Mouse (Mus musculus) testis, adult 10 weeks (tissue): ENCODE measurements around the gene H2-K1. TPM values are rescaled to one million over a fixed set of nuclear protein-coding genes. Genes with fewer than 3 reads are reported as not detected.

Experiments
- polyA plus RNA-seq: library from polyadenylated mRNA; stranded (reverse); fragments of 350-450 nt; fragmentation: Illumina TruSeq; extraction: RNeasy Lipid Tissue Mini Kit (QIAGEN cat#74804); gene quantifications from one replicate; pipeline ENCODE4 v1.2.3, GENCODE M21; 2014; ENCODE audit warnings: low read depth, low replicate concordance

H2-K1 gene
- 48.0 TPM for polyA plus RNA-seq

DNA sequence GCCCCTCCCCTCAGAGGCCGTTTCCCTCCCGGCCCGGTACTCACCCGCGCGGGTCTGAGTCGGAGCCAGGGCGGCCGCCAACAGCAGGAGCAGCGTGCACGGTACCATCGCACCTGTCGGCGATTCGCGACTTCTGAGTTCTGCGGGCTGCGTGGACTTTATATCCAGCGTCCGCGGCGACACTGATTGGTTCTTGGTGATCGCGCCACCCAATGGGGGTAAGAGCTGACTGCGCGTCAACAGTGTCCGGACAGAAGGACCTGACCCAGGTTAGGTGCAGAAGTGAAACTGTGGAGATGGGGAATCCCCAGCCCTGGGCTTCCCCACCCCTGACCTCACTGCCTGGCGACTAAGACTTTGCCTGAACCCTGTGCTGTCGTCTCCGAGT, at the start of gene H2-K1:
Gene H2-K1, minus strand, starts transcription at position 198 of the 388 bp plus-strand sequence.

DNA sequence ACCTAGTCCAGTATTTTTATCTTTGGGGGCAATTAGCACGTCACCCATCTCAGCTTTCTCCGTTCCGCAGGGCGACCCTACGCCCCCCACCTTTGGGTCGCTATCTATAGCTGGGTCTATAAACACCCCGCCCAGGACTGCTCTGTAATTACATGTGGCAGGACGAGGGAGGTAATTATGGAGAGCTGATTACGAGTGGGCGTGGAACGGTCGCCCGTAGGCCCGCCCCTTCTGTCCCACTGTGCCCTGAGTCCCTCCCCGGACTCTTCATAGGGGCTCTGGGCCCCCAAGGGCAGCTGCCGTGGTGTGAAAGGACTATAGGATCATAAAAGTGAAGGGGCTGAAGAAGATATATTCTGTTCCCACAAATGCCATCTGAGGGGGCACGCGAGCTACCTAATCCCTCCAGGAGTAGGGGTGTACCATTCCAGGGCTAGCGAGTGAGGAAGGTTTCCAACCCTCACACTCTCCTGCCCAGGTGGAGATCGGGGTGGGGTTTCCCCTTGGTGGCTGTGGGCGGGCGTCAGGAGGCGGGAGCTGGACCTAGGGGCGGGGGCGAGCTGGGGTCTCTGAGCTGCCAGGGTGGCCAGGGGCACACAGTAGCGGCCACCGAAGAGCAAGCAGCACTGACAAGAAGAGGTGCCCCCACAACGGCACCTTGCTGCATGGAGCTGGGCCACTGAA, 38.9 kb upstream of the H2-K1 start, which contains the start of gene Col11a2:
Gene Col11a2, plus strand, starts transcription at position 560 of the 684 bp plus-strand sequence.

DNA sequence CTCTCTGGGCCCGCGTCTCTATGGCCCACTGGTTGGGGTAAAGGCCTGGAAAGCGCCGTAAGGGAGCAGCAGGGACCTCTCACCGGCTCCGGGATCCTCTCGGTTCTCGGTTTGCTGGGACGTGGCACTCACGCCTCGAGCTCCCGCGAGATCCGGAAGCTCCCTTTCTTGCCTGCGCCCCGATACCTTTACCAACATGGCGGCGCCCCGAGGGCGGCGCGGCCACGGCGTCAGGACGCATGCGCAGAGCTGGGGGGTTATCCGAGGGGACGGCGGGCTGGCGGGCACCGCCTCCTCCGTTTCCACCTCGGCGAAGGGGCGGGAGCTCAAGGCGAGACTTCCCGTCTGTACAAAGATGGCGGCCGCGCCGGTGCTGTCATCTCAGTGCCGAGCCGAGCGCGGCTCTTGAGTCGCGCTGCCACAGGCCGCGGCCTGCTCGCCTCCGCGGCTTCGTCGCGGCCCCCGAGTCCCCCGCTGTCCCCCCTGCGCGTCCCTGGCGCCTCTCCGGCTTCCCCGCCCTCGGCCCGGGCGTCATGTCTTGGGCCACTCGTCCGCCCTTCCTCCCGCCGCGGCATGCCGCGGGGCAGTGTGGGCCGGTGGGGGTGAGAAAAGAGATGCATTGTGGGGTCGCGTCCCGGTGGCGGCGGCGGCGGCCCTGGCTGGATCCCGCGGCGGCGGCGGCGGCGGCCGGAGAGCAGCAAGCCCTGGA, 31.5 kb upstream of the H2-K1 start, which contains the start of the genes Slc39a7 and Rxrb:
Gene Slc39a7, minus strand, starts transcription at position 218 of the 709 bp plus-strand sequence.
Gene Rxrb, plus strand, starts transcription at position 348 of the 709 bp plus-strand sequence.

DNA sequence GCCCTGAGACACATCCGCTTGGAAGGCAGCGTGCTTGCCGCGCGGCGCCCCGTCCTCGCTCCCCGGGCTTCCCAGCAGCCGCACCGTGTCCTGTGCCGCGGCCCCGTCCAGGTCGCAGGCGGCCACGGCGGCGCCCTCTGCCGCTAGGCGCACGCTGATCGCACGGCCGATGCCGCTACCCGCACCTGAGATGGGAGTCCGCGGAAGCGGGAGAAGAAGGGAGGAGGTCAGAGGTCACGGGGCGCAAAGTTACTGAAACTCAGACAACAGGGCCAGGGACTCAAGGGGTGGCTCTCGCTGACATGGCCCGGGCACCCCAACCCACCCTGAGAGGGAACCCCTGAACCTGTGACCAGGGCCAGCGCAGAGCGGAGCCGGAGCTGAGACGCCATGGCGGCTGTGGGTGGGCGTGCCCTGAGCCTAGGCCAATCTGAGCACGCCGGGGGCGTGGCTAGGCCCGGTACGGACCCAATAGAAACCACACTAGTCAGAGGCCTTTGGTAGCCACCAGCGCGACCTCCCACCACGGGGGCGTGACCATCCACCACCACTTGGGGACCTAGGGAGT, 27.6 kb upstream of the H2-K1 start, which contains the start of gene H2-Ke6:
Gene H2-Ke6, minus strand, starts transcription at position 405 of the 568 bp plus-strand sequence.

GRCm38 (mm10) chr17:34024317-34024821, 24.2 kb upstream of the H2-K1 start, which contains the start of gene Ring1:
Ring1 (minus strand) TSS chr17:34024680.

GRCm38 (mm10) chr17:33955555-33956214, 44.5 kb downstream of the H2-K1 start, which contains the start of the genes Vps52 and Rps18:
Vps52 (plus strand) TSS chr17:33955812.
Rps18 (minus strand) TSS chr17:33956001.

GRCm38 (mm10) chr17:33951021-33951946, 48.9 kb downstream of the H2-K1 start, which contains the start of gene B3galt4:
B3galt4 (minus strand) TSS chr17:33951488.

Other genes with a start within 250 kb of the H2-K1 start
- 8.2 TPM for gene Rab11b, start 239.8 kb downstream of the H2-K1 start, polyA plus RNA-seq
- 0.36 TPM for gene Angptl4, start 218.5 kb downstream of the H2-K1 start, polyA plus RNA-seq
- 15.3 TPM for gene Kank3, start 189.8 kb downstream of the H2-K1 start, polyA plus RNA-seq
- gene Rps28, start 175.8 kb downstream of the H2-K1 start, polyA plus RNA-seq = 54.7 TPM
- gene Ndufa7, start 175.8 kb downstream of the H2-K1 start, polyA plus RNA-seq = 19.3 TPM
- 36.7 TPM for gene Cd320, start 157.3 kb downstream of the H2-K1 start, polyA plus RNA-seq
- not detected for gene Gm7029, start 126.5 kb downstream of the H2-K1 start, polyA plus RNA-seq
- 3.2 TPM for gene Kifc1, start 109.7 kb downstream of the H2-K1 start, polyA plus RNA-seq
- 0.48 TPM for gene Platr17, start 95.2 kb downstream of the H2-K1 start, polyA plus RNA-seq
- gene Daxx, start 90.9 kb downstream of the H2-K1 start, polyA plus RNA-seq = 31.5 TPM
- gene Tapbp, start 84.4 kb downstream of the H2-K1 start, polyA plus RNA-seq = 25.5 TPM
- gene Zbtb22, start 84.4 kb downstream of the H2-K1 start, polyA plus RNA-seq = 3.0 TPM
- gene Rgl2, start 70.8 kb downstream of the H2-K1 start, polyA plus RNA-seq = 6.7 TPM
- gene Pfdn6, start 60.0 kb downstream of the H2-K1 start, polyA plus RNA-seq = 14.6 TPM
- gene Wdr46, start 59.7 kb downstream of the H2-K1 start, polyA plus RNA-seq = 1.1 TPM
- gene B3galt4, start 48.9 kb downstream of the H2-K1 start, polyA plus RNA-seq = 0.25 TPM
- 6.9 TPM for gene Vps52, start 44.5 kb downstream of the H2-K1 start, polyA plus RNA-seq
- 19.7 TPM for gene Rps18, start 44.3 kb downstream of the H2-K1 start, polyA plus RNA-seq
- 1.3 TPM for gene Ring1, start 24.3 kb upstream of the H2-K1 start, polyA plus RNA-seq
- gene H2-Ke6, start 27.7 kb upstream of the H2-K1 start, polyA plus RNA-seq = 2.2 TPM
- 0.11 TPM for gene Slc39a7, start 31.3 kb upstream of the H2-K1 start, polyA plus RNA-seq
- gene Rxrb, start 31.5 kb upstream of the H2-K1 start, polyA plus RNA-seq = 0.55 TPM
- 0.07 TPM for gene Col11a2, start 39.1 kb upstream of the H2-K1 start, polyA plus RNA-seq
- not detected for gene H2-Oa, start 92.0 kb upstream of the H2-K1 start, polyA plus RNA-seq
- gene H2-DMa, start 119.2 kb upstream of the H2-K1 start, polyA plus RNA-seq = 1.9 TPM
- gene Brd2, start 122.3 kb upstream of the H2-K1 start, polyA plus RNA-seq = 414 TPM
- gene H2-DMb2, start 143.0 kb upstream of the H2-K1 start, polyA plus RNA-seq = not detected
- 4.0 TPM for gene H2-DMb1, start 152.7 kb upstream of the H2-K1 start, polyA plus RNA-seq
- gene Tap1, start 187.2 kb upstream of the H2-K1 start, polyA plus RNA-seq = 0.25 TPM
- 1.2 TPM for gene Psmb9, start 187.4 kb upstream of the H2-K1 start, polyA plus RNA-seq
- 0.14 TPM for gene Psmb8, start 197.4 kb upstream of the H2-K1 start, polyA plus RNA-seq
- gene Tap2, start 203.2 kb upstream of the H2-K1 start, polyA plus RNA-seq = not detected
- 0.11 TPM for gene H2-Ob, start 238.6 kb upstream of the H2-K1 start, polyA plus RNA-seq